Mouse (Mus musculus): Measurements from ENCODE around the gene Slc22a5. TPM values are rescaled to one million over a fixed set of nuclear protein-coding genes. Genes with fewer than 3 reads are reported as not detected.
"Not testable (repeated sequence)": the region's sequence is repeated elsewhere in the genome, so short reads cannot be mapped to it uniquely, and the experiment has no call there.

Gene Slc22a5
- polyA plus RNA-seq, 1 experiment from 2014 or later, result 4.8 TPM

- H3K4me1 ChIP-seq, result no peaks in the 10 kb centered on the region
- no peaks in the 10 kb centered on the region for H3K9me3 ChIP-seq (replicated peaks)
- 0 out of 2 replicates have a peak, but pooled peaks cover 2% of the 10 kb centered on the region for H3K36me3 ChIP-seq
- 66% methylated on average over 4 of the region's 4 CpGs for WGBS
- H3K27ac ChIP-seq, result no peak overlapping the region
- H3K27me3 ChIP-seq (ENCODE audit: low read depth, poor library complexity, severe bottlenecking), result no peaks in the 10 kb centered on the region
- H3K4me3 ChIP-seq, result no peak overlapping the region
- no peak for DNase-seq (ENCODE audit: low spot score)
Measured at GRCm38 (mm10) chr11:53874706-53875105, 16.8 kb downstream of the Slc22a5 start.

DNA sequence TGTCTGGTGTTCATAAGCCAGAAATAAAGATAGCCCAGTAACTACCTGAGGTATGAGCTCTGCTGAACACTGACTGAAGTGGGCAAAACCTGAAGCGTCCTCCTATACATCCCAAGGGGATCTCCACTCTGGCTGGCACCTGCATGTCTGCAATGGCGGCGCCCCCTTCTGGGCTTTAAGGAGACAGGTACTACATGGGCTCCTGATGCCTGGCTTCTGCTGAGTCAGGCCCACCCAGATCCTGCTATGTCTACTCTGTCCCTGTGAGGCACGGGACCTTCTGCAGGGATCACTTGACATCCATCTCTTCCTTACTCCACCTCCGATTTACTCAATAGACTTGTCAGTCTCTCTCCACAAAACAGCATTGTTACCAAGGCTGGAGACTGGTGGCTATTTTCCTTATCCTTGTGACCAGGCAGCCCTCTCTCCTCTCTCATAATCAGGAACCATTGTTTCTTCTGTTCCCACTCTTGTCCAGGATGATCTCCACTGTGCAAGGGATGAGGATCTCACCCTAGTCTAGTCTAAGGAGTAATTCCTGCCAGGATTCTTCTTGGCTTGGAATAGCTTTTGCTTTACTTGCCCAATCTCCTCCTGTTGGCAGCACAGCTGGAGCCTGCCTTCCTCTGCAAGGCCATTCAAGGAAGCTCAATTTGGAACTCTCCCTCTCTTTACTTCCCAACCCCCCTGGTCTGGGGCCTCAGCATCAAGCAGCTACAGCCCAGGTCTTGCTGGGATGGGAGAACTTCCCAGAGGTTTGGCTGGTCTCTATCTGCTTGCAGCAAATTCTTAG lies 17.4 kb downstream of the Slc22a5 start:
- H3K27me3 ChIP-seq (ENCODE audit: low read depth, poor library complexity, severe bottlenecking); DNase-seq (ENCODE audit: low spot score); H3K9me3 ChIP-seq (replicated peaks); H3K36me3 ChIP-seq; H3K4me1 ChIP-seq; H3K27ac ChIP-seq; H3K4me3 ChIP-seq: not testable (repeated sequence)
- 59% methylated on average over 5 of the region's 5 CpGs for WGBS

GRCm38 (mm10) chr11:53871786-53872507 lies 19.5 kb downstream of the Slc22a5 start:
- Histone ChIP-seq H3K36me3 (0 out of 2 replicates have a peak, but pooled peaks cover 2% of the 10 kb centered on the region), H3K4me1 (no peaks in the 10 kb centered on the region), H3K27ac (no peak overlapping the region), H3K9me3 (replicated peaks) (no peaks in the 10 kb centered on the region), H3K27me3 (ENCODE audit: low read depth, poor library complexity, severe bottlenecking) (no peaks in the 10 kb centered on the region), H3K4me3 (no peak overlapping the region)
- WGBS, result 94% methylated on average over 2 of the region's 2 CpGs
- no peak for DNase-seq (ENCODE audit: low spot score)

DNA sequence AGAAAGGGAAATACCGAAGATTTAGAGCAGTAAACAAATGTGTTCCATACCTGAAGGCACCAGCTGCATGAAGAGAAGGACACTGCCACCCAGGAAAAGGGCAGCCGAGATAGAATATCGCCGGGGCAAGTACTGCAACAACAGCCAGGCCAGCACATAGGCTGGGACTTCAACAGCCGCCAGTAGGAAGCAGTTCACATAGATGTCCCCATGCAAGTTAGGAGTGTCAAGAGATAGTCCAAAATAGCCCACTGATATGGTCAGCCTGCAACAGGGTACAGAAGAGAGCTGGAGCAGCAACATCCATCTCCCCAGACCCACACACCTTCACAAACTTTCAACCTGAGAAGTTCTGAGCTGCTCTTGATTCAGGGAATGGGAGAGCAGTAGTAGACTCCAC lies 22.3 kb downstream of the Slc22a5 start:
- Histone ChIP-seq H3K4me3 (no peak overlapping the region), H3K9me3 (replicated peaks) (no peaks in the 10 kb centered on the region), H3K27me3 (ENCODE audit: low read depth, poor library complexity, severe bottlenecking) (no peaks in the 10 kb centered on the region), H3K36me3 (0 out of 2 replicates have a peak, but pooled peaks cover 2% of the 10 kb centered on the region), H3K4me1 (no peaks in the 10 kb centered on the region), H3K27ac (no peak overlapping the region)
- DNase-seq (ENCODE audit: low spot score), result no peak
- WGBS, result 90% methylated on average over 5 of the region's 5 CpGs

GRCm38 (mm10) chr11:53868323-53868722 lies 23.1 kb downstream of the Slc22a5 start:
- H3K4me3 ChIP-seq; H3K27ac ChIP-seq; H3K9me3 ChIP-seq (replicated peaks); H3K36me3 ChIP-seq; DNase-seq (ENCODE audit: low spot score); H3K27me3 ChIP-seq (ENCODE audit: low read depth, poor library complexity, severe bottlenecking); H3K4me1 ChIP-seq: not testable (repeated sequence)
- WGBS, result 51% methylated on average over 5 of the region's 5 CpGs

DNA sequence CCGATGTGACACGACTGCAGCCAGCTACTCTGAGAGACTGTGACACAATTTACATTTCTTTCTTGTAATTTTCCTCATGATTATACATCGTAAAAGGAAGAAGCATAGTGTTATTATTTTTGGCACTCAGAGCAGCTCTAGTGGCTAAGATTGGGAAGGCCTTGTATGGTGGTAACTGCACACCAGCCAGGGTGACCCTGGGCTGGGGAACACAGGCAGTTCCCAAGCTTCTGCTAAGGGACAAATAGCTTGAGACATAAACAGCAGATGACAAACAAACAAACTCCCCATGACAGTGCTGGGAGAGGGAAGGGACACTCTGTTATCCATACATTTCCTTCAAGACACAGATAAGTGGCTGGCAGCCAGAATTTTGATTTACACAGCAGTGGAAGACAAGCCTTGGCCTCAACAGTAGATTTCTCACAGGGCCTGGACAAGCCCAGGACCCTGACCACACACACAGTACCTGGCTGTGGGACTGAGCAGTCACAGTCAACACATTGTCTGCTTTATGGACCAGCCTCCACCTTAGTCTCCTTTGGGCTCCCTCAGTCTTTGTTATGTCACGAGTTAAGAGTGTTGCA lies 26.6 kb downstream of the Slc22a5 start:
- 82% methylated on average over 3 of the region's 4 CpGs for WGBS
- not testable (repeated sequence) for H3K27ac ChIP-seq; H3K36me3 ChIP-seq; H3K27me3 ChIP-seq (ENCODE audit: low read depth, poor library complexity, severe bottlenecking); H3K9me3 ChIP-seq (replicated peaks); H3K4me3 ChIP-seq; H3K4me1 ChIP-seq; DNase-seq (ENCODE audit: low spot score)

GRCm38 (mm10) chr11:53860944-53861343 lies 30.5 kb downstream of the Slc22a5 start:
- not testable (repeated sequence) for H3K4me3 ChIP-seq
- WGBS, result 82% methylated on average over 8 of the region's 9 CpGs
- peaks cover 14% of the 10 kb centered on the region for H3K27me3 ChIP-seq (ENCODE audit: low read depth, poor library complexity, severe bottlenecking)

DNA sequence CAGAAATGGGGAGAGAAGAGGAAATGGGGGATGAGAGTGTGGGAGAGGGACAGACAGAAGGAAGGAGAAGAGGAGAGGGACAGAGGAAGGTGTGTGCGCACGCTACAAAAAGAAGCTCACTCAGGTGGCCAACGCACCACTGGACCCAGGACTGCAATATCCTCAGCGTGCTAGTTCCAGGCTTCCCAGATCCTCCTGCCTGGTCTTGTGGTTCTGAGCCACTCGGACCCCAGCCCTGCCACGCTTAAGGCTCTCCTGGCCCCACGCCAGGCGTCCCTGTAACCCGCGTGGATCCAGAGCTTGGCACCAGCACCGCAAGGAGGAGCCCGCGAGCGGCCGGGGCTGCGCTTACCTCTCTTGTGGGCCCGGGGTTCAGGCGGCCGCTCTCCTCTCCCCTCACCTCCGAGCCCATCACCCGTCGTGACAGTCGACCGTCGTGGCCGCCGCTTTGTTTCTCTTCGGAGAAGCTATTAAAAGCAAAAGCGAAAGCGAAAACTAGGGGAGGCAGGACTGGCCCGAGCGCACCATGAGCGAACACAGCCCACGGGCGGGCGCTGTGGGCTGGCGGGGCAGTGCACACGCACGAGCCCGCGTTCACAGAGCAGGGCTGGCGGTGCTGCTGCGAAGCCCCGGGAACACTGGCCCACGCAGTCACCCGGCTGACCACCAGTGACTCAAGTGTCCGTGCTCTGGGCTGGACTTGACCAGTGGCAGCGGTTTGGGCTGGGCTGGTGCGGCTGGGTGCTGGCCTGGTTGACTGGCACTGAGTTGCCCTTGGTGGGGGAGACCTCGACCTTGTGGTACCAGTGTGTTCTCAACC lies 32.5 kb downstream of the Slc22a5 start, which contains the start of gene Gm12216:
Gm12216 (minus strand) TSS at position 496 of the 820 bp plus-strand sequence.
- H3K4me1 ChIP-seq; H3K36me3 ChIP-seq; H3K9me3 ChIP-seq (replicated peaks): not testable (repeated sequence)
- 14% methylated on average over 46 of the region's 50 CpGs for WGBS
- Histone ChIP-seq H3K4me3 (peak within 1 kb of the TSS; percentile 53), H3K27me3 (ENCODE audit: low read depth, poor library complexity, severe bottlenecking) (peaks cover 14% of the 10 kb centered on the region), H3K27ac (peak within 1 kb of the TSS; percentile 59; the same call in 1 of the 2 replicates)
- peak; percentile 55 for DNase-seq (ENCODE audit: low spot score)

More at GRCm38 (mm10) chr11:53860944-53861343, 30.5 kb downstream of the Slc22a5 start:
- not testable (repeated sequence) for H3K9me3 ChIP-seq (replicated peaks); H3K4me1 ChIP-seq; DNase-seq (ENCODE audit: low spot score); H3K27ac ChIP-seq; H3K36me3 ChIP-seq

DNA sequence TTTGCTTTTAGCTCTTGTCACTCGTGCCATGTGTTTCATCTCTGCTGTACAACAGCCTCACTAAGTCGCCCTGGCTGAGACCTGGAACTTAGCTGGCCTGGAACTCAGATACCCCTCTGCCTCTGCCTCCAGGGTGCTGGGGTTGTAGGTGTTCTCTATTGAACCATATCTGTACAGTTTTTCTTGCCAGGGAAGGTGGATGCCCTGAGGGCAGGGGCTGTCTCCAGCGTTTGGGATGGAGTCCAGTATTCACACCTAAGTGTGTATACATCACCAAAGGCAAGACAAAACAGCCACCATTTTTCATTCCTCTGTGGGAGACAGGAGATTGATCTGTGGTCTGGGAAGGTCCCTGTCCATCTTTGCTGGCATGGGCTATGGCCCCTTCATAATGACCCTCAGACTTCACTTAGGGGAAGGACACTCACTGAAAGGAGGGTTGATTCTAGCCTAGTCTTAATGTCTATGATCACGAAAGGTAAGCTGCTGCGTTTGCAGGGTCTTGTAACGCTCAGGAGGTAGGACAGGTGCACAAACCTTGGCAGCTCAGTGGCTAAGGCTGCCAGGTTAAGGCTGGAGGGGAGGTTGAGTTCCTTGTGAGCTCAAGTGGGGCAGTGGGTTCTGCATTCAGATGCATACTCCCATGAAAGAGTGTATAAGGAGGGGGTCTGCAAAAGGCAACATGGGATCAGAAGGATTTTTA lies 33.3 kb downstream of the Slc22a5 start:
- Histone ChIP-seq H3K9me3 (replicated peaks) (no peaks in the 10 kb centered on the region), H3K27me3 (ENCODE audit: low read depth, poor library complexity, severe bottlenecking) (peaks cover 14% of the 10 kb centered on the region), H3K36me3 (no peaks in the 10 kb centered on the region), H3K4me1 (peaks cover 4% of the 10 kb centered on the region; the same call in 1 of the 2 replicates), H3K27ac (no peak overlapping the region), H3K4me3 (0 out of 2 replicates have a peak overlapping the region, but pooled peaks have one; percentile 53)
- 77% methylated on average over 6 of the region's 6 CpGs for WGBS
- DNase-seq (ENCODE audit: low spot score), result no peak

- DNase-seq (ENCODE audit: low spot score), result no peak
- Histone ChIP-seq H3K4me3 (no peak overlapping the region), H3K36me3 (no peaks in the 10 kb centered on the region), H3K9me3 (replicated peaks) (no peaks in the 10 kb centered on the region), H3K27ac (no peak overlapping the region), H3K4me1 (peaks cover 5% of the 10 kb centered on the region), H3K27me3 (ENCODE audit: low read depth, poor library complexity, severe bottlenecking) (peaks cover 14% of the 10 kb centered on the region)
- 65% methylated on average over 5 of the region's 5 CpGs for WGBS
Measured at GRCm38 (mm10) chr11:53853665-53854064, 37.8 kb downstream of the Slc22a5 start.

DNA sequence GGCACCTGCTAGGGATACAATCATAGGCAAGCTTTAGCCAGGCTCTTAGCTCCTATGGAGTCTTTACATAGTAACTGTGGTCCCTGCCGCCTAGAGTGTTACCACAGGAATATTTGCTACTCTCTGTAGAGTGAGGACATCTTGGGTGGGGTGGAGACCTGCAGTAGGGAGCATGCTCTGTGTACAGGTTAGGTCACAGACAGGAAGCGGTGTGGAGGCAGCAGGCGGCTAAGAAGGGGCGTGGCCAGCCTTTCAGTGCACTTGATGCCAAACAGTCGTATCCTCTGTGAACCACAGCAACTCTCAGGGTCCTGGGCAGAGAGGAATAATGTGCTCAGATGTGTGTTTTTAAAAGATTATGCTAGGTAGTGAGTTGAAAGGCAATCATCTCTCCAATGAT lies 39.7 kb downstream of the Slc22a5 start:
- H3K27ac ChIP-seq, result no peak overlapping the region
- no peak overlapping the region for H3K4me3 ChIP-seq
- peaks cover 5% of the 10 kb centered on the region for H3K4me1 ChIP-seq
- H3K9me3 ChIP-seq (replicated peaks), result no peaks in the 10 kb centered on the region
- 49% methylated on average over 5 of the region's 5 CpGs for WGBS
- 0 out of 2 replicates have a peak, but pooled peaks cover under 1% of the 10 kb centered on the region for H3K27me3 ChIP-seq (ENCODE audit: low read depth, poor library complexity, severe bottlenecking)
- no peaks in the 10 kb centered on the region for H3K36me3 ChIP-seq
- DNase-seq (ENCODE audit: low spot score), result no peak

All from limb, embryonic 10.5 days (tissue).